Mouse (Mus musculus) mouse trophoblast stem cell (cell line): ENCODE data around the gene Igsf21.

ENCODE experiments used
- in situ Hi-C, 2 experiments: fragments of 300-500 bp; cut with MseI, MboI; formaldehyde crosslinking; loops; 2 replicates in 1 of 2; 3 replicates in 1 of 2; pipeline ENCODE4 v1.15.1; 2025

The Igsf21 gene

GRCm38 (mm10) chr4:140192276-140193002 is 54.1 kb downstream of the Igsf21 start:
- in situ Hi-C loops, result no loop called here

- in situ Hi-C loops, result no loop called here
Measured at GRCm38 (mm10) chr4:140189601-140190000, 57.0 kb downstream of the Igsf21 start.

- in situ Hi-C loops, result no loop called here
Measured at GRCm38 (mm10) chr4:140188626-140189025, 58.0 kb downstream of the Igsf21 start.

DNA sequence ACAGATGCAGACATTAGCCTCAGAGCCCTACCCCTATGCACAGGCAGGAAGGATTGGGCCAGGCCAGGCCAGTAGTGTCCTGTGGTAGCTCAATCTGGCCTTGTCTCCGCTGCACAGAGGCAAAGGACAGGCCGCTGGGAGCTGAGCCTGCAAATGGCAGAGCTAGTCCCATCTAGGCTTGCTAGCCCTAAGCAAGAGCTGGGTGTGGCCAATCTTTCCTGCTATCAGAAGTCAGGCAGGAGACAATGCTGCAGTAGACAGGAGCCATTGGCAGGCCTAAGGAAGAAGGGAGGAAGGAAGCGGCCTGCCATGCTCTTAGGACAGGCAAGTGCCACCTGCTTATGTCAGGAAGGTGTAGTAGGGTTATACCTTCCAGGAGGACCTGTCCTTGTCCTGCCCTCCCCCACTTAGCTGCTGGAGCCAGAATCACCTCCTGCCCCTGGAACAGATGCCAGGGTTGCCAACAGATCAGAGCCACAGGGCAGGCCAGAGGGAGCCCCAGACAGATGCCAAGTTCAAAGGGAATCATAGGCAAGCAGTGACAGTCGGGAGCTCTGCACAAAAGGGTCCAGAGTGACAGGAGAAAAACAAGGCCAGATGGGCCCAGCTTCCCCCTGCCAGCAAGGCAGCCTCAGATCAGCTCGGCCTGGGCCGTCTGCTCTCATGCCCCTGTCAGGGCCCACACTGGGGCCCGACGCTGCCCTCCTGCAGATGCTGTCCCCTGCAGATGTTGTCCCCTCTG is 59.0 kb downstream of the Igsf21 start:
- in situ Hi-C loops, result no loop called here

DNA sequence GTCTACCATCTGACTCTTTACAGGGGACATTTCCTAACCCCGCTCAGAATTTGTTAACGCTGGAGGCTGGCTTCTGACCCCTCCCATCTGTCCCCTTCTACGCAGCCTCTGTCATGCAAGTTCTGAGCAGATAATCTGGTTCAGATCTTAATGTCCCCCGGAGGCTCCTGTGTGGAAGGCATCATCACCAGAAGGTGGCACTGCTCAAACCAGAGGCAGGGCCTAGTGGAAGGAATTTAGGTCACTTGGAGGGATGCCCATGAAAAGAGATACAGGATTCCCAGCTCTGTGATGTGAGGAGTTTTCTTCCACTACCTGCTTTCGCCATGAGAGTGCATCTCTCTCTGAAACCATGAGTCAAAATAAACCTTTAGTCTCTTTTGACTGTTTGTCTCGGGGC is 67.0 kb downstream of the Igsf21 start:
- in situ Hi-C loops, result no loop called here

DNA sequence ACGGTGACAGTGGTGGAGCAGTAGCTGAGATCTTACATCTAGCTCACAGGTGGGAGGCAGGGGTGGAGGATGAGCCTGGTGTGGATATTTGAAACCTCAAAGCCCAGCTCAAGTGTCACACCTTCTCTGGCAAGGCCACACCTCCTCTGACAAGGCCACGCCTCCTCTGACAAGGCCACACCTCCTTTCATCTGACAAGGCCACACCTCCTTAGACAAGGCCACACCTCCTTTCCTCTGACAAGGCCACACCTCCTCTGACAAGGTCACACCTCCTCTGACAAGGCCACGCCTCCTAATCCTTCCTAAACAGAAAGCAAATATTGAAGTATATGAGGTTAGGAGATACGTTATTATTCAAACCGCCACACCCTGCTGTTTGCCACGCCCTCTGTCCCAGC is 69.5 kb downstream of the Igsf21 start:
- in situ Hi-C loops, result no loop called here

- in situ Hi-C loops, result no loop called here
Measured at GRCm38 (mm10) chr4:140173746-140174399, 72.7 kb downstream of the Igsf21 start.

- in situ Hi-C loops, result no loop called here
Measured at GRCm38 (mm10) chr4:140173084-140173483, 73.5 kb downstream of the Igsf21 start.

DNA sequence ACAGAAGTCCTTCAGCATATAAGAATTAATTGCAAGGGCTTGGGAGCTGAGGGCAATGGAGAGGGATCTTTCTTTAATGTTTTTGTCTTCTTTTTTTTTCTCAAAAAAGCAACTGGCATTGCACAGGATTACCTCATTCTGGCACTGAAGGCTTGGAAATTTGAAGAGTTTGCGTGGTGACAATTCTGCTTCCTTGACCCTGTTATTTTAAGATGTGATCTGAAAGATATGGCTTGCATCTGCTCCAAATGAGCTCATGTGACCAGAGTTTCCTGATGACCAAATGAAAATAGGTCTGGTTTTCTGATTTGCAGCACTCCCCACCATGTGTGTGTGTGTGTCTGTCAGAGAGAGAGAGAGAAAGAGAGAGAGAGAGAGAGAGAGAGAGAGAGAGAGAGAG is 74.7 kb downstream of the Igsf21 start:
- in situ Hi-C loops, result no loop called here

DNA sequence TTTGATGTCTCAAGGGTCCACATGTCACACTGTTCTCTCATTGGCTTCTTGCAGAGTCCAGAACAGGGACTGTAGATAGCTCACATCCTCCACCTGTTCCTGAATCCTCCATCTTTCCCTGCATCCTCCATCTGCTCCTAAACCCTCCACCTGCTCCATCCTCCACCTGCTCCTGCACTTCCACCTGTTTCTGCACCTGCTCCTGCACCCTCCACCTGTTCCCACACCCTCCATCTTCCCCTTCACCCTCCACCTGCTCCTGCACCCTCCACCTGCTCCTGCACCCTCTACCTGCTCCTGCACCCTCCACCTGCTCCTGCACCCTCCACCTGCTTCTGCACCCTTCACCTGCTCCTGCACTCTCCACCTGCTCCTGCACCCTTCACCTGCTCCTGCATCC is 75.4 kb downstream of the Igsf21 start:
- in situ Hi-C loops, result no loop called here

DNA sequence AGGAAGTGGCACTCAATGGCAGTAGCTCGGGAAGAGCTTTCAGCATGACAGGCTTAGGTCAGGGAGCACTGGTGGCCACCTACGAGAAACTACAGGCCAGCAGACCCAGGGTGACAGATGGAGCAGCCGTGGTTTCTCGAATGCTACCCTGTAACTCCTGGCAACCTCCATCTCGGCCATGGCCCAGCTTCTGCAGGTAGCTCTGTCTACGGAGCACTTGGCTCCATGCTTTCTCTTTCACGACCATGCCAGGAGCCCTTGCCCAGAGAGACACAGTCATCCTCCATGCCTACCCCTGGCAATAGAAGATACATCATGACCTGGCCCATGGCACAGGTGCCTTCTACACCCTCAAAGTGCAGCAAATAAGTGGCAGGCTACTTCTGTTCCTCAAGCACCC is 80.7 kb downstream of the Igsf21 start:
- in situ Hi-C loops, result no loop called here

GRCm38 (mm10) chr4:140164662-140165061 is 81.9 kb downstream of the Igsf21 start:
- in situ Hi-C loops, result no loop called here

- in situ Hi-C loops, result no loop called here
Measured at GRCm38 (mm10) chr4:140159617-140160016, 87.0 kb downstream of the Igsf21 start.

- in situ Hi-C loops, result no loop called here
Measured at GRCm38 (mm10) chr4:140154899-140155463, 91.6 kb downstream of the Igsf21 start.

DNA sequence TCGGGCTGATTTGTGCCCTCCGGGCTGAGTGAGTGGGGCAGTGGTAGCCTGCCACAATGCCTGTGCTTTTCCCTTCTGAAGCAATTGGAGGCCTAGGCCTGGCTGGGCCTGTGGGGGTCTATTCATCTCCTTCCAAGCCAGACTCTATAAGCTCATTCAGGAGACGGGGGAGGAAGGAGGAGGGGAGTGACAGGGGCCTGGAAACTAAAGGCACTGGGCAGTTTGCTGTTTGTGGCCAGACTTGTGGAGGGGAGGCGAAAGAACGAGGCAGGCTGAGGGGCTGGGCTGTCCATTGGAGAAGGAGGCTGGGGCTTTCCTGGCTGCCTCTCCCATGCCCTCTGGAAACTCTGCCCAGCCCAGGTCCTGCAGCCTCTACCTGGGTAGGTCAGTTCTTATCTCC is 92.1 kb downstream of the Igsf21 start:
- in situ Hi-C loops, result no loop called here

- in situ Hi-C loops, result no loop called here
Measured at GRCm38 (mm10) chr4:140153711-140154114, 92.9 kb downstream of the Igsf21 start.

- in situ Hi-C loops, result no loop called here
Measured at GRCm38 (mm10) chr4:140153101-140153500, 93.5 kb downstream of the Igsf21 start.

- in situ Hi-C loops, result no loop called here
Measured at GRCm38 (mm10) chr4:140149706-140150105, 96.9 kb downstream of the Igsf21 start.

DNA sequence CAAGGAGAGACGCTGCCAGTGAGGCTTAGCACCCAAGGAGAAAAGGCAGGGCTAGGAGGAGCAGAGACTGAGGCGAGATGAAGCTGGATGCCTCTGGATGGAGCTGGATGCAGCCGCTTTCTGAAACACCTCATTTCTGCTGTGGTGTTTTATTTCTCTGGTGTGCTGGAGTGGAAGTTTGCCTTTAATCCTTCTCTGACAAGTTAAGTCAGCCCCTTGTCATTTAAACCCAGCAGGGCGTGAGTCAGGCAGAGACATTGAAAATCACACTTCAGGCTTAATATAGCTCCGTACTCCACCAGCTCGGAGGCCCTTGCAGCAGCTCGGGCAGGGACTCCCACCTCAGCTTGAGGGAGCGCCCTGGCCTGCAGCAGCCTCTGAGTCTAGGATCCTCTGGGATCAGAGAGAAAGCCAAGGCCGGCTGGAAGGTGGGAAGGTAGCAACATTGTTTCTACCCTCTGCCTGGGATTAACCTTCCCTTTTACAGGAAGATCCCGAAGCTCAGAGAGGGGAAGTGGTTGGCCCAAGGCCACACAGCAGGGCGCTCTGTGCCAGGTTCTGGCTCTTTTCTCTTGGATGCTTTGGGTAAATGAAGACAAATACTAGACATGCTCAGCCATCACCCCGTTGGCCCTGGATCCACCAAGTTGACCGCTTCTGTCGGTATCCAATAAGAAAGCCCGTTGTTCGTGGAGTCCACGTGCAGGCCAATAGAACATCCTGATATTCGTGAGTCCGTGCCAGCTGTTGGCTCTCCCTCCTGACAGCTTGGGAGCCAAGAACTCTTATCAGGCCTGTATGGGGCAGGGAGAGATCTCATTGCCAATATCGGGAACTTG is 98.5 kb downstream of the Igsf21 start:
- in situ Hi-C loops, result no loop called here

DNA sequence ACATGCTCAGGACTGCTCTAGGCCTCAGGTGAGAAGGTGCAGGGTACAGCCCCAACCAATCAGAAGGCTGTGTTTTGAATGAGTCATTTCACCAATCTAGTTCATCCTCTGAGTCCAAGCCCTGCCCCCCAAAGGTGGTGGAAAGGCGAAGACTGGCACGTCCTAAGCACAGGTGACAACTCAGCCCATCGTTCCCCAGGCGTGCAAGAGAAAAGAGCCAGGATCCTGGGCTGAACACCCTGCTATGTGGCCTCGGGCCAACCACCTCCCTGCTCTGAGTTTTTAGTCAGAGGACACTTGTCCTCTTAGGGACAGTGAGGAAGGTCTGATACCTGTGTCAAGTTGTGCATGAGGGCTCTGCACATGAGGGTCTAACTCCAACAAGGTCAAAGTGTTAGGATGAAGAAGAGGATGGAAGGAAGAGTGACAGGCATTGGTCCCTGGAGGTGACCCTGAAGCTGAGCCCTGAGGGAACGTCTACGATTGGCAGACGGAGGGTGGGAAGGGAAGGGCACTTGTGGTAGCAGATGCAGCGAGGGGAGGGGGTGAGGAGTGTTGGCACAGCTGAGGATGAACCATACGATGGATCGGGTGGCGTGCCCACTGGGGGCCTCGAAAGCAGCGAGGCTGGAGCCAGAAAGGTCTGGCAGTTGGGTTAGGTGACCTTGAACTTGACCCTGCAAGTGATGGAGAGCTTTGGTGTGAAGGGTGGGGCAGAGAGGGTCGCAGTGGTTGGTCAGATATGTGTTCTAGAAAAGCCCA is 99.3 kb downstream of the Igsf21 start:
- in situ Hi-C loops, result no loop called here
